Mouse (Mus musculus): Measurements from ENCODE around the gene Mafb. TPM values are rescaled to one million over a fixed set of nuclear protein-coding genes. Genes with fewer than 3 reads are reported as not detected.

Mafb gene
- polyA plus RNA-seq (2012; rRNA removed): 2.7 and 4.3 TPM in 2 replicates

DNA sequence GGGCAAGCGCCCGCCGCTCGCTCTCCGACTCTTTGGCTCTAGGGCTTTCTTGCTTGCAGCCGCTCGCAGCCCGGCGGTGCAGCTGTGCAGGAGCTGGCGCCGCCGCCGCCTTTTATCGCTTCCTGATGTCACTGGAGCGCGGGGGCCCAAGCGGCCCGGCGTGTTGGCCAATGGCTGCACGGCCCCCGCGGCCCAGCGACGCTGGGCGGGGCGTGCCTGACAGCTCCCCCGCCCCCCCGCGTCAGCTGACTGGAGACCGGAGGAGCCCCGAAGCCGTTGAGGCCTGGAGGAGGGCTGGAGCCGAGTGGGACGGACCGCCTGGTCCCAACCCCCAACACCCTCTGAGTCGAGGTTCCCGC is at the start of gene Mafb:
TSS of gene Mafb (minus strand) at position 86 of the 359 bp plus-strand sequence.
- TF ChIP-seq POLR2A (IDR thresholded peaks at IDR 0.05; ENCODE audit: borderline replicate concordance, insufficient read depth, low read length): peak; percentile 28; the same call in 1 of the 2 replicates
- TF ChIP-seq CTCF (IDR thresholded peaks at IDR 0.05; ENCODE audit: borderline replicate concordance, insufficient read depth, low read depth, low read length): no peak
- H3K4me1 ChIP-seq (ENCODE audit: control insufficient read depth, insufficient read depth, low read length): no peaks in the 10 kb centered on the region
- H3K27ac ChIP-seq (ENCODE audit: insufficient read depth, low read length): no peak within 1 kb of the TSS
- H3K4me3 ChIP-seq (replicated peaks; ENCODE audit: insufficient read depth, low read depth, low read length): peak within 1 kb of the TSS; percentile 13
- peak; percentile 45 to 59 for DNase-seq
- under 1% methylated on average over 37 of the region's 37 CpGs for WGBS
- peaks cover 3% of the 10 kb centered on the region; the same call in 1 of the 2 replicates for H3K27me3 ChIP-seq (ENCODE audit: control insufficient read depth, insufficient read depth, low read length)

- Histone ChIP-seq H3K4me3 (replicated peaks; ENCODE audit: insufficient read depth, low read depth, low read length) (no peak overlapping the region), H3K27ac (ENCODE audit: insufficient read depth, low read length) (no peak overlapping the region), H3K27me3 (ENCODE audit: control insufficient read depth, insufficient read depth, low read length) (no peaks in the 10 kb centered on the region; the same call in 1 of the 2 replicates), H3K4me1 (ENCODE audit: control insufficient read depth, insufficient read depth, low read length) (no peaks in the 10 kb centered on the region)
- no peak for TF ChIP-seq POLR2A (IDR thresholded peaks at IDR 0.05; ENCODE audit: borderline replicate concordance, insufficient read depth, low read length)
- no peak for TF ChIP-seq CTCF (IDR thresholded peaks at IDR 0.05; ENCODE audit: borderline replicate concordance, insufficient read depth, low read depth, low read length)
- 89% methylated on average over 8 of the region's 8 CpGs for WGBS
- no peak for DNase-seq
Measured at GRCm38 (mm10) chr2:160415161-160415560, 48.3 kb upstream of the Mafb start.

DNA sequence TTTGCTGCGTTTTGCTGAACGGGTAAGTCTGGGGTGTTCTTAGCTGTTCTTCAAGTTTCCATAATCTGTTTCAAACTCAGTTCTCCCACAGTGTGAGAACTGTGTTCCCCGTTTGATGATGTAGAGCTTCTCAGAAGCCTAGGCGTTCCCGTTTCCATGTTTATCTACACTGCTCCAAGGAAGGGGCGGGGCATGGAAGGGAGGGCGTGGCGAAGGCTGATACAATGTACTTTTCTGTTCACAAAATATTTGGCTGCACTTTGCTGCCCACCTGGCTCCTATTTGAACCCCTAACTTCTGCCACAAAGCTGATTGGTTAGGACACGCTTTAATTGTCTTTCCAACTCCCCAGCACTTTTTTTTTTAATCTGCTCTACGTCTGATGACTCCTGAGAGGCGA is 47.9 kb upstream of the Mafb start:
- Histone ChIP-seq H3K27me3 (ENCODE audit: control insufficient read depth, insufficient read depth, low read length) (no peaks in the 10 kb centered on the region; the same call in 1 of the 2 replicates), H3K4me3 (replicated peaks; ENCODE audit: insufficient read depth, low read depth, low read length) (no peak overlapping the region), H3K27ac (ENCODE audit: insufficient read depth, low read length) (no peak overlapping the region), H3K4me1 (ENCODE audit: control insufficient read depth, insufficient read depth, low read length) (no peaks in the 10 kb centered on the region)
- 94% methylated on average over 11 of the region's 11 CpGs for WGBS
- no peak for TF ChIP-seq POLR2A (IDR thresholded peaks at IDR 0.05; ENCODE audit: borderline replicate concordance, insufficient read depth, low read length)
- TF ChIP-seq CTCF (IDR thresholded peaks at IDR 0.05; ENCODE audit: borderline replicate concordance, insufficient read depth, low read depth, low read length): no peak
- no peak for DNase-seq

- H3K27ac ChIP-seq (ENCODE audit: insufficient read depth, low read length): no peak overlapping the region
- no peak overlapping the region for H3K4me3 ChIP-seq (replicated peaks; ENCODE audit: insufficient read depth, low read depth, low read length)
- no peak for DNase-seq
- TF ChIP-seq CTCF (IDR thresholded peaks at IDR 0.05; ENCODE audit: borderline replicate concordance, insufficient read depth, low read depth, low read length) (peak; percentile 36; the same call in 1 of the 2 replicates), POLR2A (IDR thresholded peaks at IDR 0.05; ENCODE audit: borderline replicate concordance, insufficient read depth, low read length) (no peak)
- 94% methylated on average over 5 of the region's 5 CpGs for WGBS
- no peaks in the 10 kb centered on the region; the same call in 1 of the 2 replicates for H3K27me3 ChIP-seq (ENCODE audit: control insufficient read depth, insufficient read depth, low read length)
- H3K4me1 ChIP-seq (ENCODE audit: control insufficient read depth, insufficient read depth, low read length): no peaks in the 10 kb centered on the region
Measured at GRCm38 (mm10) chr2:160413982-160414381, 47.1 kb upstream of the Mafb start.

- no peak for DNase-seq
- WGBS: 31% methylated on average over 12 of the region's 12 CpGs
- Histone ChIP-seq H3K4me3 (replicated peaks; ENCODE audit: insufficient read depth, low read depth, low read length) (no peak overlapping the region), H3K27me3 (ENCODE audit: control insufficient read depth, insufficient read depth, low read length) (no peaks in the 10 kb centered on the region; the same call in 1 of the 2 replicates), H3K27ac (ENCODE audit: insufficient read depth, low read length) (no peak overlapping the region), H3K4me1 (ENCODE audit: control insufficient read depth, insufficient read depth, low read length) (no peaks in the 10 kb centered on the region)
- TF ChIP-seq POLR2A (IDR thresholded peaks at IDR 0.05; ENCODE audit: borderline replicate concordance, insufficient read depth, low read length) (no peak), CTCF (IDR thresholded peaks at IDR 0.05; ENCODE audit: borderline replicate concordance, insufficient read depth, low read depth, low read length) (no peak)
Measured at GRCm38 (mm10) chr2:160413055-160413454, 46.2 kb upstream of the Mafb start.

DNA sequence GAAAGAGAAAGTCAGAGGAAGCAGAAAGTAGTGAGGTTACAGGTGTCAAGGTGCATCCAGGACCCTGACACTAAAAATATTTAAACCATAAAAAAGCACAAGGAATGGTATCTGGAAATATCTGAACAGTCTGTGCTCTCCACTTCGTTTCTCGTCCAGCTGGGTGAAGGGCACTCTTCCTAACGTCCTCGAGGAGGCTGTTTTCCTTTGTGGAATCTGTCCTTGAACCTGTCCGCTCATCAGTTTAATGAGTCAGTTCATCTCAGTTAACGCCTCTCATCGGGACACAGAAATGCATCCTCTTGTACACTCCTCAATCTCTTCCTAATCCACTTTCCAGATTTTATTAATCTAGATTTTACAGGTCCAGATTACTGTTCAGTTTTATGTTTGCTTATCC is 44.6 kb upstream of the Mafb start:
- TF ChIP-seq CTCF (IDR thresholded peaks at IDR 0.05; ENCODE audit: borderline replicate concordance, insufficient read depth, low read depth, low read length) (no peak), POLR2A (IDR thresholded peaks at IDR 0.05; ENCODE audit: borderline replicate concordance, insufficient read depth, low read length) (no peak)
- H3K4me3 ChIP-seq (replicated peaks; ENCODE audit: insufficient read depth, low read depth, low read length): no peak overlapping the region
- no peak overlapping the region for H3K27ac ChIP-seq (ENCODE audit: insufficient read depth, low read length)
- DNase-seq: no peak
- no peaks in the 10 kb centered on the region for H3K4me1 ChIP-seq (ENCODE audit: control insufficient read depth, insufficient read depth, low read length)
- 72% methylated on average over 7 of the region's 7 CpGs for WGBS
- H3K27me3 ChIP-seq (ENCODE audit: control insufficient read depth, insufficient read depth, low read length): no peaks in the 10 kb centered on the region; the same call in 1 of the 2 replicates

DNA sequence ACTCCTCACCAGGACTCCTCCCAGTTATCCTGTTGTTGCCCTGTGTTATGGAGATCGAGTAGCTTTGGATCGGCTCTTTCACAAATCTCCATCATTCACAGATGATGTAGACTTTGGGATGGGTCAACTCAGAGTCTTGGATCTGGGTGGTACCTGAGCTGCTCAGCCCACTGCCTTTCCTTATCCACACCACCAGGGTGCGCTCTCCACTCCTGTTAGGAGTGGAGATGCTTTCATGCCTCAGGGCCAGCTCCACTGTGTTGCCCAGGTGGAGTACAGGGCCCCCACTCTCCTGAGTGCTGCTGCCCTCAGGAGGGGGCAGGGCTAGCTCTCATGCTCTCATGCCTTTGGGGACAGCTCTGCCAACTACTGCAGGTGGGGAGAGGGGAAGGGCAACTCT is 40.9 kb upstream of the Mafb start:
- Histone ChIP-seq H3K27me3 (ENCODE audit: control insufficient read depth, insufficient read depth, low read length) (no peaks in the 10 kb centered on the region; the same call in 1 of the 2 replicates), H3K4me1 (ENCODE audit: control insufficient read depth, insufficient read depth, low read length) (no peaks in the 10 kb centered on the region), H3K4me3 (replicated peaks; ENCODE audit: insufficient read depth, low read depth, low read length) (no peak overlapping the region), H3K27ac (ENCODE audit: insufficient read depth, low read length) (no peak overlapping the region)
- TF ChIP-seq CTCF (IDR thresholded peaks at IDR 0.05; ENCODE audit: borderline replicate concordance, insufficient read depth, low read depth, low read length) (0 out of 2 replicates have a peak, but pooled peaks have one; percentile 12), POLR2A (IDR thresholded peaks at IDR 0.05; ENCODE audit: borderline replicate concordance, insufficient read depth, low read length) (no peak)
- no peak for DNase-seq
- 86% methylated on average over 3 of the region's 3 CpGs for WGBS

GRCm38 (mm10) chr2:160397747-160398146 is 30.9 kb upstream of the Mafb start:
- DNase-seq: no peak
- H3K27ac ChIP-seq (ENCODE audit: insufficient read depth, low read length): no peak overlapping the region
- TF ChIP-seq CTCF (IDR thresholded peaks at IDR 0.05; ENCODE audit: borderline replicate concordance, insufficient read depth, low read depth, low read length) (no peak), POLR2A (IDR thresholded peaks at IDR 0.05; ENCODE audit: borderline replicate concordance, insufficient read depth, low read length) (no peak)
- no peaks in the 10 kb centered on the region; the same call in 1 of the 2 replicates for H3K27me3 ChIP-seq (ENCODE audit: control insufficient read depth, insufficient read depth, low read length)
- H3K4me1 ChIP-seq (ENCODE audit: control insufficient read depth, insufficient read depth, low read length): no peaks in the 10 kb centered on the region
- 84% methylated on average over 12 of the region's 12 CpGs for WGBS
- H3K4me3 ChIP-seq (replicated peaks; ENCODE audit: insufficient read depth, low read depth, low read length): no peak overlapping the region
